Mouse (Mus musculus): Measurements from ENCODE around the gene Arhgef18. TPM values are rescaled to one million over a fixed set of nuclear protein-coding genes. Genes with fewer than 3 reads are reported as not detected.
A peak's percentile ranks its signal among the peaks of the same experiment; 100 is the strongest.

The Arhgef18 gene
- total and polyA plus RNA-seq, 3 experiments, result 3.0 to 6.6 TPM; not detected in 1

DNA sequence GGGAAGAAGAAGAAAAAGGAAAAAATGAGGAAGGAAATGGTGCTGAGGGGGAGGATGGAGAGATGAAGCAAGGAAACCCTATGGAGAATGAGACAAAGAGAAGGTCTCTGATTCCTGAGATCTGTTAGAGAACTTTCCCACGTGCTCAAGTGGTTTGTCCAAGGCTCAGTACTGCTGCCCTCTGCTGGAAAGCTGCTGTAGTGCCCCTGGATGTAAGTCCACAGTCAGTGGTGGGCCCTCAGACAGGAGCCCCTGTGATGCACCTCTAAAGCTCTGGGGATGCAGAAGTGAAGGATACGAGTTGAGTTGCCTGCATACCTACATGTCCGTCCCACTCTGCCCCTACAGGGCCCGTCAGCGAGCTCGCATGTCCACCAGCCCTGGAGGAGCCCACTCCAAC lies 5.5 kb upstream of the Arhgef18 start:
- no peaks in the 10 kb centered on the region for H3K9me3 ChIP-seq (replicated peaks; ENCODE audit: insufficient read depth, low read length)
- H3K9ac ChIP-seq (ENCODE audit: control insufficient read depth, low read depth, low read length, poor library complexity, severe bottlenecking), result no peak overlapping the region
- no peaks in the 10 kb centered on the region for H3K27me3 ChIP-seq (ENCODE audit: control insufficient read depth in 1 of 2, insufficient read depth in 2 of 2, low read length in 2 of 2)
- H3K4me1 ChIP-seq (ENCODE audit: control insufficient read depth in 1 of 2, insufficient read depth in 2 of 2, low read length in 2 of 2), result peaks cover 0 to 3% of the 10 kb centered on the region in 2 experiments; a peak in 1 of 4 replicates
- TF ChIP-seq RCOR1 (IDR thresholded peaks at IDR 0.05; ENCODE audit: low read depth, low read length) (no peak), JUND (IDR thresholded peaks at IDR 0.05; ENCODE audit: low read depth, low read length) (no peak), SIN3A (IDR thresholded peaks at IDR 0.05; ENCODE audit: low read length) (0 out of 2 replicates have a peak, but pooled peaks have one; percentile 39), USF1 (IDR thresholded peaks at IDR 0.05; ENCODE audit: low read depth, low read length) (peak; percentile 71), CTCF (IDR thresholded peaks at IDR 0.05 in 2 of 3, conservative IDR thresholded peaks at IDR 0.05 in 1 of 3; ENCODE audit: control insufficient read depth in 1 of 3, insufficient read depth in 1 of 3, low read depth in 2 of 3, low read length in 3 of 3, poor library complexity in 1 of 3, severe bottlenecking in 1 of 3) (peak; percentile 84 to 94 (median 84)), TCF12 (IDR thresholded peaks at IDR 0.05; ENCODE audit: low read depth, low read length) (no peak), GABPA (IDR thresholded peaks at IDR 0.05; ENCODE audit: low read depth, low read length) (no peak), TBP (IDR thresholded peaks at IDR 0.05; ENCODE audit: low read depth, low read length) (no peak), MXI1 (IDR thresholded peaks at IDR 0.05; ENCODE audit: low read depth, low read length) (peak; percentile 47; the same call in 1 of the 2 replicates), RAD21 (IDR thresholded peaks at IDR 0.05; ENCODE audit: low read depth, low read length) (peak; percentile 66), ZC3H11A (IDR thresholded peaks at IDR 0.05; ENCODE audit: low read depth, low read length) (peak; percentile 12; the same call in 1 of the 2 replicates), BHLHE40 (IDR thresholded peaks at IDR 0.05; ENCODE audit: borderline replicate concordance, low read depth, low read length) (peak; percentile 57; the same call in 1 of the 2 replicates), ZNF384 (IDR thresholded peaks at IDR 0.05; ENCODE audit: low read depth, low read length) (no peak), MYC (IDR thresholded peaks at IDR 0.05; ENCODE audit: low read depth, low read length) (peak; percentile 97), SMC3 (IDR thresholded peaks at IDR 0.05; ENCODE audit: low read depth, low read length) (peak; percentile 78), MEF2A (IDR thresholded peaks at IDR 0.05; ENCODE audit: extremely low read depth, insufficient replicate concordance, low read depth, low read length, poor library complexity, severe bottlenecking) (no peak), TAL1 (IDR thresholded peaks at IDR 0.05; ENCODE audit: low read length) (no peak), MAX (IDR thresholded peaks at IDR 0.05; ENCODE audit: low read length) (peak; percentile 89), ZMIZ1 (IDR thresholded peaks at IDR 0.05; ENCODE audit: low read depth, low read length) (no peak)
- H3K4me3 ChIP-seq (ENCODE audit: control insufficient read depth in 1 of 2, insufficient read depth in 1 of 2, low read depth in 2 of 2, low read length in 2 of 2), result no peak overlapping the region
- peaks cover 0 to 3% of the 10 kb centered on the region in 2 experiments; a peak in 2 of 4 replicates for H3K36me3 ChIP-seq (ENCODE audit: control insufficient read depth in 1 of 2, insufficient read depth in 2 of 2, low read length in 2 of 2)
- no peak overlapping the region for H3K27ac ChIP-seq (ENCODE audit: control insufficient read depth, low read depth, low read length)
- H3K79me2 ChIP-seq (ENCODE audit: control insufficient read depth, insufficient read depth, low read length, poor library complexity), result no peaks in the 10 kb centered on the region
- DNase-seq (ENCODE audit: low read depth, low spot score), result peak; percentile 82

DNA sequence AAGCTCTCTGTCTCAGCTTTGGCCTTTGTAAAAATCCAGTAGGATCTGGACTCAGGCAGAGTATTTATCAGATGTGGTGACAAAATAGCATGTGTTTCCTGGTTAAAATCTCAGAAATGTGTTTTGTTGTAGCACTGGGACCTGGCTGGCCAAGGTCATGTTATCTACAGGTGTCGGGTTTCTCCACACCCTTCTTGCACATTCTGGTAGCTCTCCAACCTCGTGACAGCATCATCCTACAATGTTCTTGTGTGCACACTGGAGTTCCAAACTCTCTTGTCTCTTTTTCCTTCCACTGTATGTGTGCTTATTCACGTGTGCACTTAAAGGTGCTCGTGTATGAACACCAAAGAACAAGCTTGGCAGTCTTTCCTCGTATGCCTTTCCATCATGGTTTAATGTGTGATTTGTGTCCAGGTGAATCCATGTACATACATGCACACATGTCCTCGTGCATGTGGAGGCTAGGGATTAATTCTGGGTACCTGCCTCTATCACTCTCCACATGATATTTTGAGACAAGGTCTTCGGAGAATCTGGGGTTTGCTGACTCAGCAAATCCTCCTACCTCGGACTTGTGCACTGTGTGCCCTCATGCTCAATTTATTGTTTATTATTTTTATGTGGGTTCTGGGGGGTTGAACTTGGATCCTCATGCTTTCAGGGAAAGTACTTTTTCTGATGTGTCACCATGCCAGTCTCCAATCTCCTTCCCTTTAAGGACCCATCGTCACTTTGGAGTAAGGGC lies 4.0 kb upstream of the Arhgef18 start:
- Histone ChIP-seq H3K36me3 (ENCODE audit: control insufficient read depth in 1 of 2, insufficient read depth in 2 of 2, low read length in 2 of 2) (peaks cover 0 to 6% of the 10 kb centered on the region in 2 experiments; a peak in 2 of 4 replicates), H3K4me3 (ENCODE audit: control insufficient read depth in 1 of 2, insufficient read depth in 1 of 2, low read depth in 2 of 2, low read length in 2 of 2) (no peak overlapping the region), H3K79me2 (ENCODE audit: control insufficient read depth, insufficient read depth, low read length, poor library complexity) (no peaks in the 10 kb centered on the region), H3K4me1 (ENCODE audit: control insufficient read depth in 1 of 2, insufficient read depth in 2 of 2, low read length in 2 of 2) (peaks cover 0 to 7% of the 10 kb centered on the region in 2 experiments; a peak in 1 of 4 replicates), H3K9me3 (replicated peaks; ENCODE audit: insufficient read depth, low read length) (no peaks in the 10 kb centered on the region), H3K27me3 (ENCODE audit: control insufficient read depth in 1 of 2, insufficient read depth in 2 of 2, low read length in 2 of 2) (no peaks in the 10 kb centered on the region), H3K27ac (ENCODE audit: control insufficient read depth, low read depth, low read length) (no peak overlapping the region), H3K9ac (ENCODE audit: control insufficient read depth, low read depth, low read length, poor library complexity, severe bottlenecking) (no peak overlapping the region)
- peak; percentile 24 for DNase-seq (ENCODE audit: low read depth, low spot score)
- TF ChIP-seq MAFK (IDR thresholded peaks at IDR 0.05; ENCODE audit: borderline replicate concordance, low read depth, low read length) (peak; percentile 92), ZMIZ1 (IDR thresholded peaks at IDR 0.05; ENCODE audit: low read depth, low read length) (no peak)

All from MEL (cell line).